Mouse (Mus musculus) hindlimb bud, embryonic 11.5 days (tissue): ENCODE data around the gene Cd101.

Experiments used
- DNase-seq: peaks from one replicate; pipeline ENCODE4 v3.0.0-alpha.2; 2012; ENCODE audit warnings: low read depth, low spot score; ENCODE audit errors: extremely low spot score

The Cd101 gene

GRCm38 (mm10) chr3:101044686-101045085 lies 15.3 kb upstream of the Cd101 start:
- no peak for DNase-seq

- DNase-seq, result no peak
Observed at GRCm38 (mm10) chr3:101041997-101042396, 12.6 kb upstream of the Cd101 start.

- no peak for DNase-seq
Observed at GRCm38 (mm10) chr3:101037984-101038545, 8.7 kb upstream of the Cd101 start.

- no peak for DNase-seq
Observed at GRCm38 (mm10) chr3:101036001-101036400, 6.6 kb upstream of the Cd101 start.

- DNase-seq, result no peak
Observed at GRCm38 (mm10) chr3:101034509-101034908, 5.2 kb upstream of the Cd101 start.

- no peak for DNase-seq
Observed at GRCm38 (mm10) chr3:101033644-101034043, 4.3 kb upstream of the Cd101 start.

GRCm38 (mm10) chr3:101031456-101032142 lies 2.2 kb upstream of the Cd101 start:
- no peak for DNase-seq

- DNase-seq, result no peak
Observed at GRCm38 (mm10) chr3:101030630-101031029, 1.3 kb upstream of the Cd101 start.

GRCm38 (mm10) chr3:101026741-101027140 lies 2.6 kb downstream of the Cd101 start:
- no peak for DNase-seq

GRCm38 (mm10) chr3:101022967-101023366 lies 6.4 kb downstream of the Cd101 start:
- no peak for DNase-seq

- DNase-seq, result no peak
Observed at GRCm38 (mm10) chr3:101021481-101022051, 7.8 kb downstream of the Cd101 start.

- DNase-seq, result no peak
Observed at GRCm38 (mm10) chr3:101021073-101021472, 8.3 kb downstream of the Cd101 start.

GRCm38 (mm10) chr3:101018494-101018893 lies 10.9 kb downstream of the Cd101 start:
- DNase-seq, result no peak

- no peak for DNase-seq
Observed at GRCm38 (mm10) chr3:101016050-101016449, 13.3 kb downstream of the Cd101 start.

GRCm38 (mm10) chr3:101015254-101015653 lies 14.1 kb downstream of the Cd101 start:
- no peak for DNase-seq

GRCm38 (mm10) chr3:101013536-101013935 lies 15.8 kb downstream of the Cd101 start:
- DNase-seq, result no peak

GRCm38 (mm10) chr3:101013005-101013404 lies 16.4 kb downstream of the Cd101 start:
- DNase-seq, result no peak

GRCm38 (mm10) chr3:101012597-101012996 lies 16.8 kb downstream of the Cd101 start:
- DNase-seq, result no peak

GRCm38 (mm10) chr3:101012131-101012571 lies 17.2 kb downstream of the Cd101 start:
- no peak for DNase-seq

GRCm38 (mm10) chr3:101011203-101011600 lies 18.2 kb downstream of the Cd101 start:
- no peak for DNase-seq

- no peak for DNase-seq
Observed at GRCm38 (mm10) chr3:101010589-101011202, 18.7 kb downstream of the Cd101 start.
